Mouse (Mus musculus): ENCODE measurements around the gene Art4.

GRCm38 (mm10) chr6:136875670-136876069 lies 18.1 kb upstream of the Art4 start, which contains the start of gene Mgp:
- TF ChIP-seq CTCF (conservative IDR thresholded peaks at IDR 0.05; ENCODE audit: low read length) (no peak), NANOG (IDR thresholded peaks at IDR 0.05; ENCODE audit: borderline replicate concordance, low read length) (no peak)

Measured in E14TG2a.4 (cell line).